Mouse (Mus musculus) embryonic facial prominence, embryonic 10.5 days (tissue): ENCODE results near the gene Actr6. TPM values are rescaled to one million over a fixed set of nuclear protein-coding genes. Genes with fewer than 3 reads are reported as not detected.

Source experiments
- DNase-seq: peaks from one replicate; pipeline ENCODE4 v3.0.0-alpha.2; 2017; ENCODE audit warnings: low spot score
- H3K27ac ChIP-seq: fragments of 300-500 bp; sonication (generic); replicated peaks from 2 replicates; pipeline ENCODE4 v1.5.1; 2016; ENCODE audit warnings: mild to moderate bottlenecking
- H3K27me3 ChIP-seq: fragments of 300-500 bp; sonication (generic); replicated peaks from 2 replicates; pipeline ENCODE4 v1.6.1; 2016; ENCODE audit warnings: low read depth, mild to moderate bottlenecking; ENCODE audit not compliant: poor library complexity, severe bottlenecking
- H3K36me3 ChIP-seq: fragments of 300-500 bp; sonication (generic); replicated peaks from 2 replicates; pipeline ENCODE4 v1.6.1; 2016; ENCODE audit warnings: mild to moderate bottlenecking, moderate library complexity
- H3K4me1 ChIP-seq: fragments of 300-500 bp; sonication (generic); 2 replicates; pipeline ENCODE4 v1.6.1; 2016
- H3K4me3 ChIP-seq: fragments of 300-500 bp; sonication (generic); 2 replicates; pipeline ENCODE4 v1.5.1; 2016; ENCODE audit warnings: mild to moderate bottlenecking, moderate library complexity
- H3K9me3 ChIP-seq: fragments of 300-500 bp; sonication (generic); 2 replicates; pipeline ENCODE4 v1.6.1; 2016; ENCODE audit warnings: mild to moderate bottlenecking
- WGBS: fragments of 180-500 bp; shearing (Covaris S2); methylation state at CpG from one replicate; pipeline ENCODE4 v1.1.7; 2016; 5-methylcytosine and 5-hydroxymethylcytosine counted together
- polyA plus RNA-seq: library from polyadenylated mRNA; unstranded; fragments of >200 nt; fragmentation: Nextera tagmentation; extraction: Ambion mirVana; gene quantifications from 2 replicates; pipeline ENCODE4 v1.2.1, GENCODE M21; 2016

Gene Actr6
- polyA plus RNA-seq, 1 experiment from 2014 or later: 35.7 TPM

DNA sequence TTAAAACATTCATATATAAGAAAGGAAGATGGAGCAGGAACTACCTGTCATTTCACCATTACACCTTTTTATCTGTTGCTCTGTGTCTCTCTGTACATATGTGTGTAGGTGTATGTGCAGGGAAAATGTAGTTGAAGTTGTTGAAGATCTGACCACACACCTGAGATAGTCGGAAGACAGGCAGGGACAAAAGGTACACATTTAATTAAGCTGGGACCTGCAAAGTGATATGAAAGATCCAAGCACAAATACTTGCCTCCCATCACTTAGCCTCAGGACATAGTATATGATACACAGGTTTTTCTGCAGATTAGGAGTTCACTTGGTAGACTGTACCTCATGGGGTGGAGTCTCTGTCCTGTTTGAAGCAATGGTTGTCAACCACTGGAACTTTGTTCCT is 15.8 kb upstream of the Actr6 start:
- H3K9me3 ChIP-seq: no peaks in the 10 kb centered on the region
- H3K36me3 ChIP-seq: no peaks in the 10 kb centered on the region; the same call in 1 of the 2 replicates
- no peaks in the 10 kb centered on the region for H3K27me3 ChIP-seq
- WGBS: 98% methylated on average over 1 of the region's 1 CpGs
- H3K4me1 ChIP-seq: peaks cover 10% of the 10 kb centered on the region
- no peak for DNase-seq
- no peak overlapping the region for H3K27ac ChIP-seq
- no peak overlapping the region for H3K4me3 ChIP-seq

GRCm38 (mm10) chr10:89747221-89747905 is 15.3 kb upstream of the Actr6 start:
- Histone ChIP-seq H3K27ac (no peak overlapping the region), H3K4me1 (peaks cover 10% of the 10 kb centered on the region), H3K36me3 (no peaks in the 10 kb centered on the region), H3K27me3 (no peaks in the 10 kb centered on the region), H3K9me3 (no peaks in the 10 kb centered on the region), H3K4me3 (no peak overlapping the region)
- no peak for DNase-seq
- WGBS: 91% methylated on average over 8 of the region's 8 CpGs

- Histone ChIP-seq H3K27me3 (no peaks in the 10 kb centered on the region), H3K36me3 (no peaks in the 10 kb centered on the region), H3K27ac (no peak overlapping the region), H3K9me3 (no peaks in the 10 kb centered on the region), H3K4me3 (no peak overlapping the region), H3K4me1 (peaks cover 10% of the 10 kb centered on the region)
- no peak for DNase-seq
- WGBS: 90% methylated on average over 3 of the region's 3 CpGs
These were observed 14.5 kb upstream of the Actr6 start for GRCm38 (mm10) chr10:89746581-89746980.

GRCm38 (mm10) chr10:89745666-89746020 is 13.5 kb upstream of the Actr6 start:
- Histone ChIP-seq H3K4me3 (peak overlapping the region; percentile 93), H3K27me3 (no peaks in the 10 kb centered on the region), H3K36me3 (no peaks in the 10 kb centered on the region), H3K4me1 (peaks cover 10% of the 10 kb centered on the region), H3K27ac (peak overlapping the region; percentile 97), H3K9me3 (no peaks in the 10 kb centered on the region)
- DNase-seq: no peak
- under 1% methylated on average over 14 of the region's 14 CpGs for WGBS

DNA sequence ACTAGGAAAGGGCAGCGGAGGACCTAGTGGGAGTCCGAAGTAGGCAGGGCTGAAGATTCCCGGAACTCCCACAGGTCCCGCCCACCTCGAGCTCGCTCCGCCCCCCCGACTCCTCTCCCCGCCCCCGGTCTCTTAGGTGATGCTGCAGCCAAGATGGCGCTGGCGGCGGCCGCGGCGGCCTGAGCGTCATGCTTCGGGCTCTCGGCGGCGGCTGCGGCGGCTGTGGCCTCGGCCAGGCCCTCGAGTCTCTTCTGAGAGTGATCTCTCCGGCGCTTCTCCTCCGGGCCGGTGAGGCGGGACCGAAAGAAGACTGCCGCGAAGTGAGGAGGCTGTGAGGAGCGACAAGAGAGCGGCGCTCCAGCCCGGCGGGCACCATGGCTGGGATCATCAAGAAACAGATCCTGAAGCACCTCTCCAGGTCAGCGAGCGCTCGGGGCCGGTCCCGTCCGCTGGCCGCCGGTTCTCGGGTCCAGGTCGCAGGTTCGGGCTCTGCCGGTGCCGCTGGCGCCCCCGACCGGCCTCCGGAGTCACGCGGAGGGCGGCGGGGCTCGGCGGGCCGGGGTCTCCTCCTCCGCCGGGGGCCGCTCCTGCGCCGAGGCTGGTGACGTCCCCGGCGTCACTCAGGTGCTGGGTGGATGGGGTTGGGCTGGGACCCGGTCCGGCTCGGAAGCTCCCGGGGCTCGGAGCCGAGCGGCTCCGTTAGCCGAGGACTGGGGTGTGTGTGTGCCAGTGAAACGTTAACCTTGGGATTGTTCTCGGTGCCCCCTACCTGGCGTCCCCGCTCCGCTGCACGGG is 13.0 kb upstream of the Actr6 start, which contains the start of gene Uhrf1bp1l:
Gene Uhrf1bp1l (plus strand): TSS at position 121 of the 795 bp plus-strand sequence.
- Histone ChIP-seq H3K27ac (peak within 1 kb of the TSS; percentile 97), H3K4me1 (peaks cover 10% of the 10 kb centered on the region), H3K4me3 (peak within 1 kb of the TSS; percentile 93), H3K27me3 (no peaks in the 10 kb centered on the region), H3K36me3 (no peaks in the 10 kb centered on the region), H3K9me3 (no peaks in the 10 kb centered on the region)
- under 1% methylated on average over 85 of the region's 85 CpGs for WGBS
- DNase-seq: peak; percentile 97

GRCm38 (mm10) chr10:89744341-89744740 is 12.2 kb upstream of the Actr6 start:
- no peak for DNase-seq

GRCm38 (mm10) chr10:89743266-89743665 is 11.2 kb upstream of the Actr6 start:
- H3K27me3 ChIP-seq: no peaks in the 10 kb centered on the region
- no peak for DNase-seq
- no peaks in the 10 kb centered on the region for H3K36me3 ChIP-seq
- WGBS: 87% methylated on average over 4 of the region's 4 CpGs
- peaks cover 12% of the 10 kb centered on the region for H3K4me1 ChIP-seq
- no peak overlapping the region for H3K27ac ChIP-seq
- no peak overlapping the region for H3K4me3 ChIP-seq
- H3K9me3 ChIP-seq: no peaks in the 10 kb centered on the region

More at GRCm38 (mm10) chr10:89744341-89744740, 12.2 kb upstream of the Actr6 start:
- Histone ChIP-seq H3K27ac (0 out of 2 replicates have a peak overlapping the region, but pooled peaks have one; percentile 97), H3K36me3 (no peaks in the 10 kb centered on the region), H3K9me3 (no peaks in the 10 kb centered on the region), H3K4me1 (peaks cover 12% of the 10 kb centered on the region), H3K27me3 (no peaks in the 10 kb centered on the region), H3K4me3 (peak overlapping the region; percentile 93)
- WGBS: 37% methylated on average over 3 of the region's 3 CpGs

DNA sequence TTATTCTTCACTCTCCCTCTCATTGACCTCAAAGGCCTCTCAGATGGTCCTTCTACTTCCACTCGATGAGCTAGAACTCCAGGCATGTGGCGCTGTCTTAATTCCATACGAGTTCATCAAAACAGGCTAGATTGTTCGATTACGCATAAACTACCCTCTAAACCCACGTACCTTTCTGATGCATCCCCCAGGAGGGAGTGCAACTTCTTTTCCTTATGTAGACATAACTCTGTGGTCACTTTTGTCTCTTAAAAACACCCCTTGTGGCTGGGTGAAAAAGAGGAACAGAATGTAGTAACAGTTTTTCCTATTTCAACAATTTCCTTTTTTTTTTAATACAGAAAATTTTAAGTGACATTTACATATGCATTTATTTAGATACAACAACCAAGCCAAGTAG is 8.9 kb upstream of the Actr6 start:
- WGBS: 85% methylated on average over 6 of the region's 6 CpGs
- Histone ChIP-seq H3K9me3 (no peaks in the 10 kb centered on the region), H3K27ac (no peak overlapping the region), H3K36me3 (no peaks in the 10 kb centered on the region), H3K27me3 (no peaks in the 10 kb centered on the region), H3K4me3 (no peak overlapping the region), H3K4me1 (peaks cover 2% of the 10 kb centered on the region)
- DNase-seq: no peak

DNA sequence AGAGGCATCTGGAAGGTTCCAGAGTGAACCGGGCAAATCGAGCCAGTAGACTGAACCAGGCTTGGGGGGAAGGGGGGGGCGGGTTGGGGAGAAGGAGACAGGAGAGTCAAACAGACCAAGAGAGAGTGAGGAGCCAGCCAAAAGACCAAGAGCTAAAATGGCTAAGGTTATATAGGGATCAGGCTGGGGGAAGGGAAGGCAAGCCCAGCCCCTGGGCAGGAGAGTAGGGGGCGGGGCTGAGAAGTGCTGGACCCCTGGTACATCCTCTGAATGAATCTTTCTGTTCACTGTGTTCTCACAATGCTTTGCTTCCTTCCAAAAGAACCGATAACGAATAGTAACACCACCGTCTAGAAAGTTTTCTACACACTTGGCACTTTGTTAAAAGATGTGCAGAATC is 7.6 kb upstream of the Actr6 start:
- Histone ChIP-seq H3K36me3 (no peaks in the 10 kb centered on the region), H3K9me3 (no peaks in the 10 kb centered on the region), H3K4me3 (no peak overlapping the region), H3K27ac (no peak overlapping the region), H3K27me3 (no peaks in the 10 kb centered on the region), H3K4me1 (peaks cover 2% of the 10 kb centered on the region; the same call in 1 of the 2 replicates)
- DNase-seq: no peak
- 42% methylated on average over 7 of the region's 7 CpGs for WGBS

DNA sequence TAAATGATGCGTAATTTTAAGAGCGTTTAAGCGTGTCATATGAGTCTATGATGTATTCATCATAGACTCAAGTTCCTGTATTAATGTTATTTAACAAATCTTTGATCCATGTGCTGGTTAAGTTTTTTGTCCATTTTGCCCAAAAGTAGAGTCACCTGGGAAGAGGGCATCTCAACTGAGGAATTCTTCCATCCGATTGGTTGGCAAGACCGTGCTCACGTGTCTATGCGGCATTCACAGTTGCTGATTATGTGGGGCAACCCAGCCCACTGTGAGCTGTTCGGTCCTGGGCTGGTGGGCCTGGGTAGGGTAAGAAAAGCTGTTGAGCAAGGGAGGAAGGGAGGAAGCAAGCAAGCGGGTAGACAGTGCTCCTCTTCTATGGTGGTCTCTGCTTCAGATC is 6.3 kb upstream of the Actr6 start:
- Histone ChIP-seq H3K4me1 (peaks cover 2% of the 10 kb centered on the region; the same call in 1 of the 2 replicates), H3K4me3 (no peak overlapping the region), H3K9me3 (no peaks in the 10 kb centered on the region), H3K27me3 (no peaks in the 10 kb centered on the region), H3K36me3 (no peaks in the 10 kb centered on the region), H3K27ac (no peak overlapping the region)
- WGBS: 88% methylated on average over 9 of the region's 9 CpGs
- DNase-seq: no peak

- 90% methylated on average over 3 of the region's 3 CpGs for WGBS
- no peaks in the 10 kb centered on the region for H3K9me3 ChIP-seq
- H3K4me3 ChIP-seq: no peak overlapping the region
- peaks cover 3% of the 10 kb centered on the region for H3K4me1 ChIP-seq
- DNase-seq: no peak
- H3K36me3 ChIP-seq: no peaks in the 10 kb centered on the region
- no peak overlapping the region for H3K27ac ChIP-seq
- no peaks in the 10 kb centered on the region for H3K27me3 ChIP-seq
These were observed 5.8 kb upstream of the Actr6 start for GRCm38 (mm10) chr10:89737887-89738286.

DNA sequence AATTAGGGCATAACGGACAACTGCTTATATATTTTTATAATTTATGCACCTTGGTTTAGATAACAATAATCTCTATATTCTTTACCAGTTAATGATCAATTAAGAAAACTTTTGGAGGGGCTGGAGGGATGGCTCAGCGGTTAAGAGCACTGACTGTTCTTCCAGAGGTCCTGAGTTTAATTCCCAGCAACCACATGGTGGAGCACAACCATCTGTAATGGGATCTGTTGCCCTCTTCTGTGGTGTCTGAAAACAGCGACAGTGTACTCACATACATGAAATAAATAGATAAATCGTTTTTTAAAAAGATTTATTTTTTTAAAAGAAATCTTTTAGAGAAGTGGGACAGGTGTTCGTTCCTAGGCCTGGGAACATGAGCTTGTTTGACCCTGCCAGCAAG is 5.0 kb upstream of the Actr6 start:
- Histone ChIP-seq H3K4me3 (no peak overlapping the region), H3K4me1 (peaks cover 7% of the 10 kb centered on the region), H3K27ac (no peak overlapping the region), H3K9me3 (no peaks in the 10 kb centered on the region), H3K36me3 (no peaks in the 10 kb centered on the region), H3K27me3 (no peaks in the 10 kb centered on the region)
- 49% methylated on average over 5 of the region's 5 CpGs for WGBS
- DNase-seq: no peak

DNA sequence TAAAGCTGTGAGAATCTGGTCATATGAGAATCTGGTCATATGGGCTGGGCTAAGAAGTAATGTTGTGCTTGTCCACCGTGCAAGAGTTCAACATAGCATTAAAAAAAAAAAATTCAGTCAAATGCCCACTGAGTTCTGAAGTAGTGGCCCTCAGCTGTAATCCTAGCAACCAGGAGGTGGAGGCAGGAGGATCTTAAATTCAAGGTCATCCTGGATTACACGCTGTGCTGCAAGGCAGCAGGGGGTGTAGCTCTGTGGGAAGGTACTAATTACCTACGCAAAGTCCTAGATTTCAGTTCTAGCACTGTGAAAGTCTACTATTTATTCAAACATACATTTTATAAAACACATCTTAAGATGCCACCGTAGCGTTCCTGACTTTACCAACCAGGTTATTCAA is 754 bp downstream of the Actr6 start:
- Histone ChIP-seq H3K9me3 (no peaks in the 10 kb centered on the region), H3K4me3 (peak overlapping the region; percentile 75), H3K27me3 (no peaks in the 10 kb centered on the region), H3K27ac (peak overlapping the region; percentile 79; the same call in 1 of the 2 replicates), H3K4me1 (peaks cover 16% of the 10 kb centered on the region), H3K36me3 (peaks cover 16% of the 10 kb centered on the region)
- no peak for DNase-seq
- 16% methylated on average over 5 of the region's 5 CpGs for WGBS
